ENCODE assay signal across 12 mouse cellular contexts in genomic region chr11:67514401-67514800, GRCm38 (mm10). TPM values are rescaled to one million over a fixed set of nuclear protein-coding genes. Genes with fewer than 3 reads are reported as not detected.
A peak's percentile ranks its signal among the peaks of the same experiment; 100 is the strongest.
DNase-seq lines count a peak whose midpoint lies in the region; ATAC-seq and TF ChIP-seq lines count a peak whose summit lies in the region.
"Had no signal": no experiment of that assay in that cellular context is flagged by ENCODE, and none has a peak within 500 bp of the region (broad histone marks: within the 10 kb centered on the region; RNA-seq: fewer than 3 reads in every experiment).

No protein-coding gene starts in this region.

- peak; percentile 59 for TF ChIP-seq CTCF in liver, adult 2 months (IDR thresholded peaks at IDR 0.05; ENCODE audit: low read depth, low read length)

- no peak for ATAC-seq in liver, embryonic 11.5 days (replicated peaks; ENCODE audit: low FRiP score)
- ATAC-seq in megakaryocyte progenitor cell, adult 5-6 weeks (replicated peaks; ENCODE audit: poor library complexity) = peak; percentile 90
- ATAC-seq in erythroblast, adult 5-6 weeks (replicated peaks; ENCODE audit: low FRiP score, poor library complexity, severe bottlenecking) = no peak
- ATAC-seq: inflammation-experienced regulatory T-cells, adult 6 months had no signal

- no peaks in the 10 kb centered on the region for H3K36me3 ChIP-seq in liver, adult 2 months (ENCODE audit: control insufficient read depth, insufficient read depth, low read length)
- no peaks in the 10 kb centered on the region for H3K36me3 ChIP-seq in liver, embryonic 11.5 days (ENCODE audit: control insufficient read depth, insufficient read depth, low read length)
- H3K36me3 ChIP-seq in heart, embryonic 10.5 days = no peaks in the 10 kb centered on the region
- H3K36me3 ChIP-seq: limb, embryonic 12.5 days had no signal

- no peaks in the 10 kb centered on the region for H3K79me2 ChIP-seq in liver, adult 2 months (ENCODE audit: control insufficient read depth, insufficient read depth, low read length)

- DNase-seq in embryo, embryonic 11 days = peak; percentile 31
- DNase-seq in embryo, embryonic 10 days (ENCODE audit: low spot score) = no peak
- peak; percentile 73 for DNase-seq in liver, adult 2 months (ENCODE audit: extremely low read depth, low read depth, low spot score)
- no peak for DNase-seq in liver, embryonic 11.5 days (ENCODE audit: low spot score)
- DNase-seq in NIH3T3 (ENCODE audit: low read depth) = peak; percentile 61
- DNase-seq in heart, embryonic 10.5 days (ENCODE audit: low spot score) = no peak
- DNase-seq: right cerebral cortex, postnatal 25 days had no signal

- H3K4me1 ChIP-seq in liver, adult 2 months (ENCODE audit: control insufficient read depth, insufficient read depth, low read length) = peaks cover 15% of the 10 kb centered on the region
- peaks cover 4% of the 10 kb centered on the region; the same call in 1 of the 2 replicates for H3K4me1 ChIP-seq in liver, embryonic 11.5 days (replicated peaks; ENCODE audit: control insufficient read depth, insufficient read depth, low read length)
- peaks cover 9% of the 10 kb centered on the region for H3K4me1 ChIP-seq in heart, embryonic 10.5 days

- no peaks in the 10 kb centered on the region for H3K27me3 ChIP-seq in liver, adult 2 months (ENCODE audit: control insufficient read depth, insufficient read depth, low read length)
- H3K27me3 ChIP-seq in liver, embryonic 11.5 days (replicated peaks; ENCODE audit: control insufficient read depth, insufficient read depth, low read length) = no peaks in the 10 kb centered on the region
- no peaks in the 10 kb centered on the region for H3K27me3 ChIP-seq in heart, embryonic 10.5 days (ENCODE audit: insufficient read depth, poor library complexity, severe bottlenecking)
- H3K27me3 ChIP-seq: limb, embryonic 12.5 days had no signal

- no peak overlapping the region for H3K4me2 ChIP-seq in liver, embryonic 11.5 days
- H3K4me2 ChIP-seq: limb, embryonic 12.5 days had no signal

- WGBS in liver, adult 2 months = 75% methylated on average over 8 of the region's 8 CpGs
- 86% methylated on average over 8 of the region's 8 CpGs for WGBS in liver, embryonic 11.5 days
- 88% methylated on average over 8 of the region's 8 CpGs for WGBS in heart, embryonic 10.5 days

- H3K4me3 ChIP-seq in liver, adult 2 months (ENCODE audit: insufficient read depth, low read depth, low read length) = no peak overlapping the region
- no peak overlapping the region for H3K4me3 ChIP-seq in liver, embryonic 11.5 days (ENCODE audit: low read depth, low read length)
- H3K4me3 ChIP-seq in heart, embryonic 10.5 days = no peak overlapping the region
- H3K4me3 ChIP-seq: limb, embryonic 12.5 days; myocyte had no signal

- no peak overlapping the region for H3K9ac ChIP-seq in liver, adult 2 months (ENCODE audit: low read depth, low read length)
- no peak overlapping the region for H3K9ac ChIP-seq in liver, embryonic 11.5 days (ENCODE audit: low read depth, low read length)
- H3K9ac ChIP-seq: limb, embryonic 12.5 days had no signal

- no peak for TF ChIP-seq POLR2A in liver, adult 2 months (IDR thresholded peaks at IDR 0.05; ENCODE audit: extremely low read depth, insufficient read depth, low read length)

- H3K27ac ChIP-seq in liver, adult 2 months (replicated peaks; ENCODE audit: insufficient read depth, low read depth, low read length) = peak overlapping the region; percentile 31
- H3K27ac ChIP-seq in liver, embryonic 11.5 days (ENCODE audit: low read depth, low read length) = no peak overlapping the region
- no peak overlapping the region for H3K27ac ChIP-seq in heart, embryonic 10.5 days
- H3K27ac ChIP-seq: limb, embryonic 12.5 days had no signal

- H3K9me3 ChIP-seq in liver, embryonic 11.5 days (ENCODE audit: control insufficient read depth, low read length) = no peaks in the 10 kb centered on the region
- no peaks in the 10 kb centered on the region for H3K9me3 ChIP-seq in heart, embryonic 10.5 days

RNA-seq across cellular contexts. Expression of gene Gas7, which starts 59.2 kb away (rescaled TPM):
- 1.7 and 2.1 TPM in 2 replicates for total RNA-seq in liver, adult 2 months (2014; rRNA removed)
- 1.0 and 1.5 TPM in 2 replicates for polyA plus RNA-seq in liver, adult 2 months (2012; rRNA removed)
- polyA plus RNA-seq in liver, embryonic 11.5 days (2014; fragmentation: Nextera tagmentation; extraction: Ambion mirVana) = 2.2 and 2.3 TPM in 2 replicates
- total RNA-seq in megakaryocyte progenitor cell, adult 5-6 weeks (2015) = 10.0 and 15.0 TPM in 2 replicates
- 8.7 and 13.2 TPM in 2 replicates for total RNA-seq in megakaryocyte progenitor cell, adult 5-6 weeks (2017)
- polyA plus RNA-seq in heart, embryonic 10.5 days (2016; fragmentation: Nextera tagmentation; extraction: Ambion mirVana) = 3.0 and 6.1 TPM in 2 replicates
- total RNA-seq in erythroblast, adult 5-6 weeks (2015; ENCODE audit: low replicate concordance) = 7.5 and 8.6 TPM in 2 replicates
- 4.5 and 5.5 TPM in 2 replicates for total RNA-seq in erythroblast, adult 5-6 weeks (2017; ENCODE audit: low replicate concordance)

Comparison
In these comparisons a context has a peak if more than half of its experiments do, and no peak if none do; other contexts are left out.
1. DNase-seq: peak in embryo, embryonic 11 days (single experiment), liver, adult 2 months (single experiment) and NIH3T3 (single experiment); none in embryo, embryonic 10 days (single experiment), liver, embryonic 11.5 days (single experiment) and heart, embryonic 10.5 days (single experiment).